8 mouse cellular contexts compared by ENCODE assay signal in genomic region chr3:92907571-92907970, GRCm38 (mm10). TPM values are rescaled to one million over a fixed set of nuclear protein-coding genes. Genes with fewer than 3 reads are reported as not detected.
DNase-seq lines count a peak whose midpoint lies in the region; ATAC-seq lines count a peak whose summit lies in the region.

No protein-coding gene starts in this region.

- no peak overlapping the region for H3K9ac ChIP-seq in kidney, embryonic 16.5 days (replicated peaks; ENCODE audit: low read length)
- no peak overlapping the region for H3K9ac ChIP-seq in hindbrain, embryonic 11.5 days (ENCODE audit: low read depth, low read length)

- peak; percentile 29 for DNase-seq in kidney, adult 9 months
- peak; percentile 32 for DNase-seq in 416B (ENCODE audit: low read depth)
- peak; percentile 13 for DNase-seq in Muller cell, postnatal 12 days (ENCODE audit: inconsistent ontology term)
- DNase-seq in hindbrain, embryonic 11.5 days (ENCODE audit: low spot score): peak; percentile 62
- DNase-seq in right cerebral cortex, postnatal 14 days: peak; percentile 26
- no peak for DNase-seq in spleen, postnatal 10 days (ENCODE audit: low spot score in 2 of 2)
- no peak for DNase-seq in thymus, postnatal 4 days

- 24% methylated on average over 4 of the region's 4 CpGs for WGBS in kidney, embryonic 16.5 days
- WGBS in hindbrain, embryonic 11.5 days: 24% methylated on average over 4 of the region's 4 CpGs

- H3K27me3 ChIP-seq in kidney, embryonic 16.5 days (ENCODE audit: insufficient read depth, low read length): no peaks in the 10 kb centered on the region
- no peaks in the 10 kb centered on the region for H3K27me3 ChIP-seq in hindbrain, embryonic 11.5 days (ENCODE audit: control insufficient read depth, insufficient read depth, low read length)

- no peaks in the 10 kb centered on the region for H3K36me3 ChIP-seq in kidney, embryonic 16.5 days (ENCODE audit: insufficient read depth, low read length)
- no peaks in the 10 kb centered on the region for H3K36me3 ChIP-seq in hindbrain, embryonic 11.5 days (ENCODE audit: control insufficient read depth, insufficient read depth, low read length)

- no peak overlapping the region for H3K27ac ChIP-seq in kidney, embryonic 16.5 days (ENCODE audit: low read length)
- H3K27ac ChIP-seq in hindbrain, embryonic 11.5 days (ENCODE audit: low read depth, low read length): no peak overlapping the region

- H3K4me3 ChIP-seq in kidney, embryonic 16.5 days (ENCODE audit: low read length): no peak overlapping the region
- no peak overlapping the region for H3K4me3 ChIP-seq in hindbrain, embryonic 11.5 days (ENCODE audit: low read depth, low read length)

- no peak for ATAC-seq in kidney, embryonic 16.5 days (ENCODE audit: low FRiP score, low TSS enrichment)
- no peak for ATAC-seq in hindbrain, embryonic 11.5 days (ENCODE audit: low FRiP score)

- no peak overlapping the region for H3K4me2 ChIP-seq in kidney, embryonic 16.5 days (replicated peaks; ENCODE audit: low read depth, low read length)
- H3K4me2 ChIP-seq in hindbrain, embryonic 11.5 days (replicated peaks; ENCODE audit: low read depth, low read length): no peak overlapping the region

- H3K9me3 ChIP-seq in kidney, embryonic 16.5 days (ENCODE audit: low read length): no peaks in the 10 kb centered on the region
- no peaks in the 10 kb centered on the region for H3K9me3 ChIP-seq in hindbrain, embryonic 11.5 days (ENCODE audit: control insufficient read depth, low read length)

- no peaks in the 10 kb centered on the region for H3K4me1 ChIP-seq in kidney, embryonic 16.5 days (ENCODE audit: insufficient read depth, low read length)
- H3K4me1 ChIP-seq in hindbrain, embryonic 11.5 days (replicated peaks; ENCODE audit: control insufficient read depth, insufficient read depth, low read length): no peaks in the 10 kb centered on the region

RNA-seq across cellular contexts. Expression of gene Lce3a, which starts 18.5 kb away (rescaled TPM):
- not detected in 2 replicates for polyA plus RNA-seq in kidney, embryonic 16.5 days (2015; fragmentation: Nextera tagmentation; extraction: Ambion mirVana)
- not detected in 2 replicates for polyA plus RNA-seq in hindbrain, embryonic 11.5 days (2014; fragmentation: Nextera tagmentation; extraction: Ambion mirVana)

RNA-seq across cellular contexts. Expression of gene Lce3b, which starts 25.2 kb away (rescaled TPM):
- not detected in 2 replicates for polyA plus RNA-seq in kidney, embryonic 16.5 days (2015; fragmentation: Nextera tagmentation; extraction: Ambion mirVana)
- polyA plus RNA-seq in hindbrain, embryonic 11.5 days (2014; fragmentation: Nextera tagmentation; extraction: Ambion mirVana): not detected in 2 replicates

RNA-seq across cellular contexts. Expression of gene Lce3c, which starts 36.7 kb away (rescaled TPM):
- polyA plus RNA-seq in kidney, embryonic 16.5 days (2015; fragmentation: Nextera tagmentation; extraction: Ambion mirVana): not detected in 2 replicates
- polyA plus RNA-seq in hindbrain, embryonic 11.5 days (2014; fragmentation: Nextera tagmentation; extraction: Ambion mirVana): not detected in 2 replicates

RNA-seq across cellular contexts. Expression of gene 2310050C09Rik, which starts 37.6 kb away (rescaled TPM):
- not detected in 2 replicates for polyA plus RNA-seq in kidney, embryonic 16.5 days (2015; fragmentation: Nextera tagmentation; extraction: Ambion mirVana)
- polyA plus RNA-seq in hindbrain, embryonic 11.5 days (2014; fragmentation: Nextera tagmentation; extraction: Ambion mirVana): not detected in 2 replicates

RNA-seq across cellular contexts. Expression of gene Lce3d, which starts 49.6 kb away (rescaled TPM):
- polyA plus RNA-seq in kidney, embryonic 16.5 days (2015; fragmentation: Nextera tagmentation; extraction: Ambion mirVana): not detected in 2 replicates
- not detected in 2 replicates for polyA plus RNA-seq in hindbrain, embryonic 11.5 days (2014; fragmentation: Nextera tagmentation; extraction: Ambion mirVana)

Comparison
In these comparisons a context has a peak if more than half of its experiments do, and no peak if none do; other contexts are left out.
1. DNase-seq: peak in kidney, adult 9 months (single experiment), 416B (single experiment), Muller cell, postnatal 12 days (single experiment), hindbrain, embryonic 11.5 days (single experiment) and right cerebral cortex, postnatal 14 days (single experiment); none in spleen, postnatal 10 days (0 of 2) and thymus, postnatal 4 days (single experiment).